Mouse (Mus musculus): ENCODE data around the gene Eprs. TPM values are rescaled to one million over a fixed set of nuclear protein-coding genes. Genes with fewer than 3 reads are reported as not detected.

The Eprs gene
- polyA plus RNA-seq, 1 experiment from 2014 or later = 46.6 TPM

DNA sequence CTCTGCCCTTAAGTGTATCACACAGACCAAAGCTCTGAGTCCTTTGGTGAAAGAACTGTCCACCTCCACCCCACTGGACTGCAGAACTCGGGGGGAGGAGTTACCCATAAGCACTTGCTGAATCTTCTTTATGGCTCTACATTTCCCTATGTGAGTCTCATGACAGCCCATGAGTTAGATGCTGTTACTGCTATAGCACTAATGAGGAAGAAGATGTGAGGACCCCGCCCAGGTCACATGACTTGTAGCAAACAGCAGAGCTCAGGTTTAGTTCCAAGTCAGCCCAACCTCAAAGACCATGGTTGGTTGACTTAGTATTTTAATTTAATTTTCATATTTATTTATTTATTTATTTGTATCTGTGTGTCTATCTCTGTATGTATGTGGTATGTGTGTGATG lies 86.9 kb downstream of the Eprs start:
- no peak overlapping the region for H3K4me2 ChIP-seq (replicated peaks; ENCODE audit: low read depth, low read length)
- no peak for DNase-seq (ENCODE audit: low spot score)
- H3K4me3 ChIP-seq (ENCODE audit: low read depth, low read length) = no peak overlapping the region

DNA sequence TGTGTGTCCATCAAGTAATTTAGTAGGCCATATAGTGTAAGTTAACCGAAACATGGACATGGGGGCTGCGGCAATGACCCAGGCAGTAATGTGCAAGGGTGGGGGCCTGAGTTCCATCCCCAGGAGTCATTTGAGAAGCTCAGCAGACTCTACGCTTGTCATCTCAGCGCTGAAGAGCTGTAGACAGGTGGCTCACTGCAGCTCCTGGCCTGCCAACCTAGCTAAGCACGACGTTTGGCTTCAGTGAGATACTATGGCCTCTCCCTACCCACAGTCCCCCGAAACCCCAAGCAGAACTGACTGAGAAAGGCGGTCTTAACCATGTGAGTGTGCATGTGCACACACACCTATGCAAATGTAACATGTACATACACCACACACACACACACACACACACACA lies 88.2 kb downstream of the Eprs start:
- 81% methylated on average over 8 of the region's 8 CpGs for WGBS
- no peak overlapping the region for H3K27ac ChIP-seq (ENCODE audit: low read length)
- H3K4me3 ChIP-seq (ENCODE audit: low read depth, low read length) = no peak overlapping the region
- H3K27me3 ChIP-seq (replicated peaks; ENCODE audit: insufficient read depth, low read length) = peaks cover 17% of the 10 kb centered on the region
- ATAC-seq (no peak), DNase-seq (ENCODE audit: low spot score) (no peak)
- 0 out of 2 replicates have a peak, but pooled peaks cover 4% of the 10 kb centered on the region for H3K4me1 ChIP-seq (ENCODE audit: insufficient read depth, low read depth, low read length)
- no peaks in the 10 kb centered on the region for H3K36me3 ChIP-seq (ENCODE audit: insufficient read depth, low read length)
- TF ChIP-seq EP300 (IDR thresholded peaks at IDR 0.05) (no peak), CTCF (IDR thresholded peaks at IDR 0.05) (no peak)
- H3K9ac ChIP-seq (replicated peaks; ENCODE audit: low read depth) = no peak overlapping the region
- H3K9me3 ChIP-seq (ENCODE audit: low read length) = no peaks in the 10 kb centered on the region
- H3K4me2 ChIP-seq (replicated peaks; ENCODE audit: low read depth, low read length) = no peak overlapping the region

More for the DNA sequence above, 86.9 kb downstream of the Eprs start:
- H3K9ac ChIP-seq (replicated peaks; ENCODE audit: low read depth) = no peak overlapping the region
- H3K4me1 ChIP-seq (ENCODE audit: insufficient read depth, low read depth, low read length) = no peaks in the 10 kb centered on the region
- H3K36me3 ChIP-seq (ENCODE audit: insufficient read depth, low read length) = no peaks in the 10 kb centered on the region
- H3K9me3 ChIP-seq (ENCODE audit: low read length) = no peaks in the 10 kb centered on the region
- WGBS = 61% methylated on average over 2 of the region's 2 CpGs
- H3K27me3 ChIP-seq (replicated peaks; ENCODE audit: insufficient read depth, low read length) = peaks cover 4% of the 10 kb centered on the region
- no peak overlapping the region for H3K27ac ChIP-seq (ENCODE audit: low read length)
- no peak for ATAC-seq
- TF ChIP-seq EP300 (IDR thresholded peaks at IDR 0.05) = no peak
- no peak for TF ChIP-seq CTCF (IDR thresholded peaks at IDR 0.05)

DNA sequence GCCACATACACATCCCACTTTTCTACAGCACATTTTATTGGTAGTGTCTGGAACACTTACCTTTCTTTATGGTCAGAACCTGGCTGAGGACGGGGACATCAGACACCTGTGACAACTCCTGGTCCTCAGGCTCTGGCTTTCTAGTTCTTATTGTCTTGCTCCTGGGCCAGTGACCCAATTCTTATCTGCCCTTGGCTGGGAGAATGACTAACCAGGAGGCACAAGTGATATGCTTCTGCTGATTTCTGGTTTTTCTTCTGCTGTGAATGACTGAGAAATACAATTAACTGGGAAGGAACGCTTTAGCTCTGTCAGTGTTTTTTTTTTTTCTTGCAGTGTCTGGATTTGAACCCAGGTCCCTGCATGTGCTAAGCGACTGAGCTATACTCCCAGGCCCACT lies 88.7 kb downstream of the Eprs start:
- TF ChIP-seq CTCF (IDR thresholded peaks at IDR 0.05) (no peak), EP300 (IDR thresholded peaks at IDR 0.05) (no peak)
- Histone ChIP-seq H3K27ac (ENCODE audit: low read length) (no peak overlapping the region), H3K36me3 (ENCODE audit: insufficient read depth, low read length) (no peaks in the 10 kb centered on the region), H3K9ac (replicated peaks; ENCODE audit: low read depth) (no peak overlapping the region), H3K4me1 (ENCODE audit: insufficient read depth, low read depth, low read length) (0 out of 2 replicates have a peak, but pooled peaks cover 4% of the 10 kb centered on the region), H3K9me3 (ENCODE audit: low read length) (no peaks in the 10 kb centered on the region), H3K4me2 (replicated peaks; ENCODE audit: low read depth, low read length) (no peak overlapping the region), H3K27me3 (replicated peaks; ENCODE audit: insufficient read depth, low read length) (peaks cover 20% of the 10 kb centered on the region), H3K4me3 (ENCODE audit: low read depth, low read length) (no peak overlapping the region)
- DNase-seq (ENCODE audit: low spot score) = no peak
- ATAC-seq = no peak
- 88% methylated on average over 3 of the region's 3 CpGs for WGBS

DNA sequence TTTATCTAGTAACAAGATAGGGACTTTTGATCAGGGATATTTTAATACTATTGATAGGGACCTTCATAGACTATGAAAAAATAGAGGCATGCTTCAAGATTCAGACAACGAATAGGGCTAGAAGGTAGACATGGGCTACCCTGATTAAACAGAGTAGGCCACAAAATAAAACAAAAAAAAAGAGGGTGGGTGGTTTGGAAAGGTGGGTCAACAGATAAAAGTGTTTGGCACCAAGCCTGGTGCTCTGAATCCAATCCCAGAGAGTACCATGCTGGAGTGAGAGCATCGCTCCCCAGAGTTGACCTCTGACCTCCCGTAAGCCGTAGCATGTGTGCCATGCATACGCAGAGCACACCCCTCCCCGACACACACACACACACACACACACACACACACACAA lies 89.6 kb downstream of the Eprs start:
- H3K4me2 ChIP-seq (replicated peaks; ENCODE audit: low read depth, low read length) = no peak overlapping the region
- H3K4me1 ChIP-seq (ENCODE audit: insufficient read depth, low read depth, low read length) = 0 out of 2 replicates have a peak, but pooled peaks cover 4% of the 10 kb centered on the region
- no peak overlapping the region for H3K9ac ChIP-seq (replicated peaks; ENCODE audit: low read depth)
- ATAC-seq (no peak), DNase-seq (ENCODE audit: low spot score) (no peak)
- H3K27ac ChIP-seq (ENCODE audit: low read length) = no peak overlapping the region
- H3K36me3 ChIP-seq (ENCODE audit: insufficient read depth, low read length) = no peaks in the 10 kb centered on the region
- 85% methylated on average over 6 of the region's 6 CpGs for WGBS
- no peak for TF ChIP-seq CTCF (IDR thresholded peaks at IDR 0.05)
- no peak for TF ChIP-seq EP300 (IDR thresholded peaks at IDR 0.05)
- H3K4me3 ChIP-seq (ENCODE audit: low read depth, low read length) = no peak overlapping the region
- no peaks in the 10 kb centered on the region for H3K9me3 ChIP-seq (ENCODE audit: low read length)
- H3K27me3 ChIP-seq (replicated peaks; ENCODE audit: insufficient read depth, low read length) = peaks cover 26% of the 10 kb centered on the region

DNA sequence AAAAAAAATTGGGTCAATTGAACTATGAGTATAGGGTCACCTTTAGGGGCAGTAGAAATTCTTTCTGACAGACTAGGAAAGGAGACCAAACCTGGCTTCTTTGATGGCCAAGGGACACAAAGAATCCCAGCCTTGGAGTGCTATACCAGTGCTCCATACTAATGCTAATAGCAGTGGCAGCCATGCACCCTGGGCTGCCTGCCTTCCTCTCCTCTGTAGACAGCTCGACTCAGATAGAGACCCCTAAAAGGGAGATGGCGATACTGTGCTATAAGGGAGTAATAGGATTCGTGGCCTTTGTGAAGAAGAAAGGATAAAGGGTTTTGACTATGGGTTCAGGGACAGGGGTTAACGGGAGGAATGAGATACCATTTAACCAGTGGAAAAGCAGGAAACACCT lies 91.3 kb downstream of the Eprs start:
- Histone ChIP-seq H3K9ac (replicated peaks; ENCODE audit: low read depth) (no peak overlapping the region), H3K4me3 (ENCODE audit: low read depth, low read length) (no peak overlapping the region), H3K36me3 (ENCODE audit: insufficient read depth, low read length) (no peaks in the 10 kb centered on the region), H3K27ac (ENCODE audit: low read length) (no peak overlapping the region), H3K4me2 (replicated peaks; ENCODE audit: low read depth, low read length) (no peak overlapping the region; the same call in 1 of the 2 replicates), H3K9me3 (ENCODE audit: low read length) (no peaks in the 10 kb centered on the region), H3K4me1 (ENCODE audit: insufficient read depth, low read depth, low read length) (0 out of 2 replicates have a peak, but pooled peaks cover 4% of the 10 kb centered on the region), H3K27me3 (replicated peaks; ENCODE audit: insufficient read depth, low read length) (peaks cover 26% of the 10 kb centered on the region)
- no peak for ATAC-seq
- 49% methylated on average over 4 of the region's 4 CpGs for WGBS
- DNase-seq (ENCODE audit: low spot score) = no peak
- TF ChIP-seq EP300 (IDR thresholded peaks at IDR 0.05) (no peak), CTCF (IDR thresholded peaks at IDR 0.05) (no peak)

DNA sequence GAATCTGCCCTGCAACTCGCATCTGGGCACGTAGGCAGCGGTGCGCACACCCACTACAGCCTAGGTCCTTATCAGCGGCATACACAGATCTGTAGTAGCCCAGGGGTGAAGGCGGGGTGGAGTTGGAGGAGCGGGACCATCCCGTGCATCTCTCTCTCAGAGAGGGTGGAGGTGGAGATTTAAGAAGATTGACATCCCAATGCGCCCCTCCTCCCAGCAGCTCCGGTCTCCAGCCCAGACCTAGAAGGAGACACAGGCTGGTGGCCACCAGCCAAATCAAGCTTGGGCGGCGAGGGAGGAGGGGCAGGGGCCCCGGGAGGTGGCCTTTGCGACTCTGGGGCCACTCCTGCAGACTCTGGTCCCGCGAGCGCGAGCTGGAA lies 91.7 kb downstream of the Eprs start, which contains the start of gene Slc30a10:
TSS of gene Slc30a10 (plus strand) at position 274 of the 380 bp plus-strand sequence.
- no peak for TF ChIP-seq EP300 (IDR thresholded peaks at IDR 0.05)
- DNase-seq (ENCODE audit: low spot score) (peak; percentile 41), ATAC-seq (peak; percentile 54)
- Histone ChIP-seq H3K9ac (replicated peaks; ENCODE audit: low read depth) (no peak within 1 kb of the TSS), H3K36me3 (ENCODE audit: insufficient read depth, low read length) (no peaks in the 10 kb centered on the region), H3K9me3 (ENCODE audit: low read length) (no peaks in the 10 kb centered on the region), H3K4me3 (ENCODE audit: low read depth, low read length) (peak within 1 kb of the TSS; percentile 35), H3K27me3 (replicated peaks; ENCODE audit: insufficient read depth, low read length) (peaks cover 26% of the 10 kb centered on the region), H3K4me1 (ENCODE audit: insufficient read depth, low read depth, low read length) (0 out of 2 replicates have a peak, but pooled peaks cover 4% of the 10 kb centered on the region), H3K27ac (ENCODE audit: low read length) (no peak within 1 kb of the TSS), H3K4me2 (replicated peaks; ENCODE audit: low read depth, low read length) (peak within 1 kb of the TSS; percentile 57)
- 3% methylated on average over 18 of the region's 18 CpGs for WGBS

All from lung, postnatal 0 days (tissue).